Mouse (Mus musculus) adrenal gland, postnatal 10 days (tissue): Measurements from ENCODE around the gene Zfp239. TPM values are rescaled to one million over a fixed set of nuclear protein-coding genes. Genes with fewer than 3 reads are reported as not detected.

ENCODE experiments used
- DNase-seq: peaks from one replicate; pipeline ENCODE4 v3.0.0; 2021; ENCODE audit warnings: mixed read lengths
- total RNA-seq, 2 experiments: library from RNA; stranded (reverse); gene quantifications; 2 replicates each; pipeline ENCODE4 v1.2.3; 2021

Gene Zfp239
- total RNA-seq, 2 experiments from 2014 or later, result 1.9 to 2.7 TPM

DNA sequence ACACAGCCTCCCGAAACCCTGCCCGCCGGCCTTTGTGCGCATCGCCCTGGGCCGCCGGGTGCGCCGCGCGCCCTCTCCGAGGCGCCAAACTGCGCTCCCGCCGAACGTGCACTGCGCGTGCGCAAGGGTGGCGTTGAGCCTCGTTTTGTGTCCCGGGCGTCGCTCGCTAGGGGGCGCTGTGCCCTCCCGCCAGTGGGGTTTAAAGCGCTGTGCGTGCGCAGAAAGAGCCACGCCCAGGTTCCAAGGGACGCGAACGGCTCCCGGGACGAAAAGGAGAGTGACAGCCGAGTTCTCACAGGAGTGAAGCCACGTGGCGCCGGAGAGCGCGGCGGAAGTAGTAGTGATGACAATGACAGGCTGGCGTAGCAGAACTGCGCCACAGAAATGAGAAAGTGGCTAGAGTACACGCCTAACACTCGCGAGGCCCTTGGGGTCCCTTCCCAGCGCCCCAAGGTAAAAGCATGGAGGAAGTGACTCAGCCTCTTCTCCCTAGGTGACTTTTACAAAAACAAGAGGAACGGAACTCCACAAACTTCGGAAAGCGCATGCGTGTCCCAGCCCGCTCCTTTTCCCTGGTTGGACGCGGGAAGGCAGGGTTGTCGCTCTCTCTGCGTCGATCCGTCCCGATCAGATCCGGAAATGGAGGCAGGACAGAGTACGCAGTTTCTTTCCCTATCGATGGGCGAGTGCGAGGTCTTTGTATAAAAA lies 17.7 kb downstream of the Zfp239 start:
- DNase-seq, result peak; percentile 100

GRCm38 (mm10) chr6:117880394-117880838 lies 18.5 kb downstream of the Zfp239 start:
- no peak for DNase-seq

- no peak for DNase-seq
Observed at GRCm38 (mm10) chr6:117881229-117881628, 19.3 kb downstream of the Zfp239 start.

DNA sequence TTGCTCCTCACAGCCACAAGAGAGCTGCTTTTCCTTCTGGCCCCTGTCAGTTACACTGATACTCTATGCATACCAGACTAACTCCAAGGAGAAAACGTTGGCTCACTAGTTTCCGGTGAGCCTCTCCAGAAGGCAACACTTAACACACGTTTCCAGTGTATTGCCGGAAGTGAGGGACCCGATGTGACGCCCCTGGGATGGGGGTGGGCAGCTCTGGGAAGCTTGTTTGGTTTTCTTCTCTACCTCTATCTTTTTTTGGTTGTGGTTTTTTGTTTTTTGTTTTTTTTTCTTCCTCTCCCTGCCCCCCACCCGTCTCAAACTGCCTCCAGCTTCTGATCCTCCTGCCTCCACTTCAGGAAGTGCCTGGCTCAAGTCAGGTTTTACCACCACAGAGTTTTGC lies 20.1 kb downstream of the Zfp239 start:
- no peak for DNase-seq

GRCm38 (mm10) chr6:117885943-117886342 lies 24.0 kb downstream of the Zfp239 start:
- DNase-seq, result no peak

- DNase-seq, result no peak
Observed at GRCm38 (mm10) chr6:117888032-117888431, 26.1 kb downstream of the Zfp239 start.

DNA sequence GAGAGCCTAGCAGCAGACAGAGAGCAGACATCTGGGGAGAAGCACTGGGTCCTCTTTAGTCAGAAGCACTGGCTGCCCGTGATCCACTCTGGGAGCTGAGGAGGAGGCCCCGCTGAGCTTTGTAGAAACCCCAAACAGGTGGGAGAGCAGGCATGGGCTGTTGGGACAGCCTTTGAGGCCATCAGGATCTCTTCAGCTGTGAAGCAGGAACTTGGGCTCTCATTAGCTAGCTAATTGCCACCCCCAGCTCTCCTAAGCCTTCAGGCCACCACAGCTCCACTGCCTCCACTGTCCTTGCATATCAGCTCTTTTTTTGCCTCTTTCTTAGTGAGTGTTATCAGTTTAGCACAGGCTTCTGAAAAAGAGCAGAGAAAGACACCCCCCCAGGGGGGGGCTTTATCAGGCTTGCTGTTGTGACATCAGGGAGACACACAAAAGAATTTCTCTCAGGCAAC lies 26.8 kb downstream of the Zfp239 start:
- no peak for DNase-seq

DNA sequence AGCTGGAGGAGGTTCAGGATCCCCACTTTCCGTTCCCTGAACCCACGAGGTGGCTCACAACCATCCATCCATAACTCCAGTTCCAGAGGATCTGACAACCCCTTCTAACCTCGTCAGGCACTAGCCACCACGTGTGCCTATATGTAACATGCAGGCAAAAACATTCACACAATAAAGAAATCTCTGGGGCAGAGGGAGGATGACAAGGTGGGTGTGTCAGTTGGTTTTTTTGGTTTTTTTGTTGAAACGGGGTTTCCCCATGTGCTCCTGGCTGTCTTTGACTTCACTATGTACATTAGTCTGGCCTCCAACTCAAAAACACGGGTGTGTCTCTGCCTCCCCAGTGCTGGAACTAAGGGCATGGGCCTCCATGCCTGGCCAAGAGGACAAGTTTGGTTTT lies 28.4 kb downstream of the Zfp239 start:
- DNase-seq, result no peak

DNA sequence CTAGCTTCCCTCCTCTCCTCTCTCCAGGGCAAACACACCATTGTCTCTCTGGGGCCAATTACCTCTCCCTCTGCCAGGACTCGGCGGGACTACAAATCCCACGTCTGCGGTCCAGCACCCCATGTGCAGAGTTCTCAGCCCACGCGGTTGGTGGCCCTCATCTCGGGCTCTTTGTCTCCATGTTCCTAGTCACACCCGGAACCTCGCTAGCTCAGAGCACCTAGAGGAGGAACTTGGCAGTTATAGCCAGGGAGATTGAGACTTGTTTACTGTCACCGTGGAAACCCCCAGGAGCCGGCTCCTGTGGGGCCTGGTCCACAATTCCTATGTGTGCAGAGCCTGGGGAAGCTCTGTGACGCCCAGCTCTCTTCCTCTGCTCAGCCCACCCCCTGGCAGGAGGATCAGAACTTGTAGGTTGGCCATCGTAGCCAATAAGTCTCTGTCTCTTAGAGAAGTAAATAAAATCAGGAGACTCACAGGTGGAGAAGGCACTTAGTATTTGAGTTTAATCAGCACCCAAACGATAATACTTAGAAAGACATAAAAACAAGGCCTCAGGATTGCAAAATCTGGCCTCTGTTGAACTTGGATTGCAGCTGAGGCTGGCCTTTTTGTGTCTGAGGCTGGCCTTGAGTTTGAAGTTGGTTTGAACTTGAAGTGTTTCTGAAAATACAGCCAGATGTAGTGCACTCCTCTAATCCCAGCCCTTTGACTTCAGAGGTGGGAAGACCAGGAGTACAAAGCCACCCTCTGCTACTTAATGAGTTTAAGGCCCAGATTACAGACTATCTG lies 29.7 kb downstream of the Zfp239 start:
- no peak for DNase-seq

GRCm38 (mm10) chr6:117892386-117892785 lies 30.5 kb downstream of the Zfp239 start:
- DNase-seq, result no peak

DNA sequence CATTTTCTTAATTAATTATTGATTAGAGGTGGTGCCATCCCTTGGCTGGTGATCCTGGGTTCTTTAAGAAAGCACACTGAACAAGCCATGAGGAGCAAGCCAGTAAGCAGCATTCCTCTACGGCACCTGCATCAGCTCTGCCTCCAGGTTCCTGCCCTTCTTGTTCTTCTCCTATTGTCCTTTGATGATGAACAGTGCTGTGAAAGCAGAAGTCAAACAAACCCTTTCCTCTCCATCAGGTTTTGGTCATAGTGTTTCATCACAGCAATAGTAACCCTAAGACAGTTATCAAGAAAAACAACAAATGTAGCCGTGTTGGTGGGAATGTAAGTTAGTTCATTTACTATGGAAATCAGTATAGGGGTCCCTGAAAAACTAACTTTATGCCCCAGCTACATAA lies 31.5 kb downstream of the Zfp239 start:
- DNase-seq, result no peak

- DNase-seq, result no peak
Observed at GRCm38 (mm10) chr6:117897800-117898199, 35.9 kb downstream of the Zfp239 start.

- no peak for DNase-seq
Observed at GRCm38 (mm10) chr6:117900126-117901080, 38.5 kb downstream of the Zfp239 start, which contains the start of gene Hnrnpf. Gene Hnrnpf (plus strand): TSS chr6:117900324.

DNA sequence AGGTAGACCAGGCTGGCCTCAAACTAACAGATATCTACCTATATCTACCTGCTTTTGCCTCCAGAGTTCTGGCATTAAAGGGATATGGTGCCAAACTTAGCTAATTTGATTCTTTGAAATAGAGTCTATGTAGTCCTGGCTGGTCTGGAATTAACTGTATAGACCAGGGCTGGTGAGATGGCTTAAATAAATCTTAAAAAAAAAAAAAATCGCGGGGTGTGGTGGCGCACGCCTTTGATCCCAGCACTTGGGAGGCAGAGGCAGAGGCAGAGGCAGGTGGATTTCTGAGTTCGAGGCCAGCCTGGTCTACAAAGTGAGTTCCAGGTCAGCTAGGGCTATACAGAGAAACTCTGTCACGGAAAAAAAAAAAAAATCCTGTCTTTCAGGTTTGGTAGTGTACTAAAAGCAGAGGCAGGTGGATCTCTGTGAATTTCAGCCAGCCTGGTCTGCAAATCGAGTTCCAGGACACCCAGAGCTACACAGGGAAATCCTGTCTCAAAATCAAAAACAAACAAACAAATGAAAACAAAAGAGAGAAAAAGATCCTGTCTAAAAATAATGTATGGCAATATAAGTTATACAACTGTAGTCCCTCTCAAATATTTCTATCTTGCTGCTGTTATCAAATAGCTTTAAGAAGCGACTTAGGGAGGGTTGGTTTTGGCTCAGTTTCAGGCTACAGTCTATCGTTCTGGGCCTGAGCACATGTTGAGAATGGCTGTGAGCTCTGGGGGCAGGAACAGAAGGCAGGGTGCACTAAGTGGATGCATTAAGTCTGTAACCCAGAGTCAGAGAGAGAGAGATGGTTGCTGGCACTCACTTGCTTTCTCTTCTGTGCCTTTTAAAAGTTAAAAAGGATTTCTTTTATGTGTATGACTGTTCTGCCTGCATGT lies 39.9 kb downstream of the Zfp239 start:
- DNase-seq, result no peak

GRCm38 (mm10) chr6:117902556-117902955 lies 40.7 kb downstream of the Zfp239 start:
- DNase-seq, result no peak

GRCm38 (mm10) chr6:117903836-117904235 lies 41.9 kb downstream of the Zfp239 start:
- no peak for DNase-seq

DNA sequence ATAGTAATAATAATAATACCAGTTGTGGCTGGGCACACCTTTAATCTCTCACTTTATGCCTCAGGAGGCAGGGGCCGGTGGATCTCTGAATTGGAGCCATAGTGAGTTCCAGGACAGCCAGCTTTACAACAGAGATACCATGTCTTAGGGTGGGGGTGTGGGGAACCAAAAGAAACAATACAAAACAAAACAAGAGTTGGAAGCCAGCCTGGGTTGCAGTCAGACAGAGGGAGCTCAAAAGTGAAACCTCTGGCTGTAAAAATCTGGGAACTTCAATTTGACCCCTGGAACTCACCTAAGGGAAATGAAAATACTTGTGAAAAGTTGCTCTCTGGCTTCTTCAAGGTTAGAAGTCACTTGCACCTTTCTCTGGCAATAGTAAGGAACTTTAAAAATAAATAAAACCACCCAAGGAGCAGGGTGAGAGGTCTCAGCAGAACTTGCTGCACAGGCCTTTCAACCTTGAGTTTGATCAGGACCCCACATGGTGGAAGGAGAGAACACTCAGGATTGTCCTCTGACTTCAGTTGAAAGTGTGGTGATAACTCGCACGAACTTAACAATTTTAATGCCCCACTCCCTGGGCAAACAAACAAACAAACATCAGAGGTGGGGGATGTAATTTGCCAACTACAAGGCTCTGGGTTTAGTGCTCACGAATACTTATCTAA lies 43.5 kb downstream of the Zfp239 start:
- DNase-seq, result no peak

GRCm38 (mm10) chr6:117906015-117906531 lies 44.2 kb downstream of the Zfp239 start:
- DNase-seq, result peak; percentile 56

GRCm38 (mm10) chr6:117906590-117907271 lies 44.8 kb downstream of the Zfp239 start:
- DNase-seq, result peak; percentile 98
